Comparison of ENCODE assay signal across 8 mouse cellular contexts in the genomic region with DNA sequence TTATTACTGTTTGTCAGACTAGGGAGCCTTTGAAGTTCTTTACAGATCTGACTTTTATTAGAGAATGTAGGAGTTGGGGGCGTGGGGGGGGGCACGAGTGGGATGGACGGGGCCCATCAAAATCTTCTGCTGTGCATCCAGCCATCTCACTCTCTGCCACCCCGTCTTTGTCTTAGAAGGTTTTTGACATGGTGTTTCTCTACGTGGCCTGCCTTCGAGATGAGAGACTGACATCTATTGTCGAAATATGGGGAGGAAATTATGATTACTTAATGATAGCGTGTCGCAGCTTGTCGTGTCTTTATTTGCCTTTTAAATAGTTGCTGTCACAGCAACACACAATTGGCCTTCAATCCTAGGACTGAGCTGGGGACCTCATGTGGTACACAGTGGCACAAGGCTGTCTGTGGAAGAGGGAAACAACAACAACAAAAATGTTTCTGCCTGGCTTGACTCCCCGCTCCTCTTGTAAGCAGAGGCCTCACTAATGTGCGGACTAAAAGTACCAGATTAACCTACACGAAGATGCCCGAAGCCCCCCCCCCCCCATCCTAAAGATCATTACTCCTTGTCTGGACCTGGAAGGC. TPM values are rescaled to one million over a fixed set of nuclear protein-coding genes. Genes with fewer than 3 reads are reported as not detected.
DNase-seq lines count a peak whose midpoint lies in the region; ATAC-seq and TF ChIP-seq lines count a peak whose summit lies in the region.

No protein-coding gene starts in this region.

- peak overlapping the region; percentile 65 for H3K9ac ChIP-seq in heart, embryonic 14.5 days (ENCODE audit: low read length)
- peak overlapping the region; percentile 44 for H3K9ac ChIP-seq in embryonic facial prominence, embryonic 11.5 days (replicated peaks; ENCODE audit: low read length)
- peak overlapping the region; percentile 40; the same call in 1 of the 2 replicates for H3K9ac ChIP-seq in hindbrain, embryonic 11.5 days (ENCODE audit: low read depth, low read length)
- H3K9ac ChIP-seq in liver, postnatal 0 days (replicated peaks) = no peak overlapping the region

- H3K27ac ChIP-seq in heart, embryonic 14.5 days (replicated peaks in 1 of 2; ENCODE audit: control insufficient read depth in 1 of 2, insufficient read depth in 1 of 2, low read depth in 2 of 2, low read length in 2 of 2) = peak overlapping the region; percentile 88 to 91
- peak overlapping the region; percentile 93 for H3K27ac ChIP-seq in embryonic facial prominence, embryonic 11.5 days (replicated peaks; ENCODE audit: low read depth, low read length)
- peak overlapping the region; percentile 63 for H3K27ac ChIP-seq in hindbrain, embryonic 11.5 days (ENCODE audit: low read depth, low read length)
- H3K27ac ChIP-seq in liver, postnatal 0 days (ENCODE audit: low read depth) = peak overlapping the region; percentile 68

- DNase-seq in heart, postnatal 14 days = no peak
- no peak for DNase-seq in embryonic facial prominence, embryonic 11.5 days (ENCODE audit: low spot score)
- peak; percentile 27 for DNase-seq in hindbrain, embryonic 11.5 days (ENCODE audit: low spot score)
- no peak for DNase-seq in liver, postnatal 0 days
- DNase-seq in cerebellum, adult 18-20 months = no peak
- DNase-seq in right cerebral cortex, postnatal 36 days (ENCODE audit: low spot score in 2 of 2) = no peak
- no peak for DNase-seq in MN1 (ENCODE audit: low spot score)

- no peak for TF ChIP-seq CTCF in liver, postnatal 0 days (IDR thresholded peaks at IDR 0.05; ENCODE audit: low read depth)

- H3K4me2 ChIP-seq in heart, embryonic 14.5 days (ENCODE audit: low read length) = peak overlapping the region; percentile 61
- H3K4me2 ChIP-seq in embryonic facial prominence, embryonic 11.5 days (ENCODE audit: low read depth, low read length) = no peak overlapping the region
- H3K4me2 ChIP-seq in hindbrain, embryonic 11.5 days (replicated peaks; ENCODE audit: low read depth, low read length) = peak overlapping the region; percentile 42; the same call in 1 of the 2 replicates
- peak overlapping the region; percentile 61 for H3K4me2 ChIP-seq in liver, postnatal 0 days (ENCODE audit: low read depth, low read length)

- peak overlapping the region in 1 of 2 experiments; percentile 28; a peak in 2 of 4 replicates for H3K4me3 ChIP-seq in heart, embryonic 14.5 days (ENCODE audit: control insufficient read depth in 1 of 2, insufficient read depth in 1 of 2, low read depth in 1 of 2, low read length in 2 of 2)
- H3K4me3 ChIP-seq in embryonic facial prominence, embryonic 11.5 days (ENCODE audit: low read depth, low read length) = no peak overlapping the region
- no peak overlapping the region for H3K4me3 ChIP-seq in hindbrain, embryonic 11.5 days (ENCODE audit: low read depth, low read length)
- no peak overlapping the region for H3K4me3 ChIP-seq in liver, postnatal 0 days (ENCODE audit: low read depth, low read length)

- no peaks in the 10 kb centered on the region for H3K36me3 ChIP-seq in heart, embryonic 14.5 days (ENCODE audit: control insufficient read depth, insufficient read depth, low read length)
- no peaks in the 10 kb centered on the region for H3K36me3 ChIP-seq in embryonic facial prominence, embryonic 11.5 days (replicated peaks; ENCODE audit: control insufficient read depth, insufficient read depth, low read depth, low read length)
- no peaks in the 10 kb centered on the region for H3K36me3 ChIP-seq in hindbrain, embryonic 11.5 days (ENCODE audit: control insufficient read depth, insufficient read depth, low read length)
- H3K36me3 ChIP-seq in liver, postnatal 0 days (replicated peaks; ENCODE audit: insufficient read depth, low read length) = no peaks in the 10 kb centered on the region

- no peaks in the 10 kb centered on the region for H3K9me3 ChIP-seq in heart, embryonic 14.5 days (ENCODE audit: control insufficient read depth, low read length)
- no peaks in the 10 kb centered on the region for H3K9me3 ChIP-seq in embryonic facial prominence, embryonic 11.5 days (replicated peaks; ENCODE audit: control insufficient read depth, low read length)
- H3K9me3 ChIP-seq in hindbrain, embryonic 11.5 days (ENCODE audit: control insufficient read depth, low read length) = no peaks in the 10 kb centered on the region
- H3K9me3 ChIP-seq in liver, postnatal 0 days (ENCODE audit: low read length) = no peaks in the 10 kb centered on the region

- WGBS in heart, embryonic 14.5 days = 45% methylated on average over 14 of the region's 14 CpGs
- 25% methylated on average over 14 of the region's 14 CpGs for WGBS in embryonic facial prominence, embryonic 11.5 days
- 45% methylated on average over 14 of the region's 14 CpGs for WGBS in hindbrain, embryonic 11.5 days
- 45% methylated on average over 14 of the region's 14 CpGs for WGBS in liver, postnatal 0 days (ENCODE audit: insufficient replicate concordance)

- peaks cover 15% of the 10 kb centered on the region in 2 experiments for H3K4me1 ChIP-seq in heart, embryonic 14.5 days (ENCODE audit: control insufficient read depth in 2 of 2, insufficient read depth in 2 of 2, low read length in 2 of 2)
- peaks cover 12% of the 10 kb centered on the region for H3K4me1 ChIP-seq in embryonic facial prominence, embryonic 11.5 days (ENCODE audit: control insufficient read depth, insufficient read depth, low read length)
- H3K4me1 ChIP-seq in hindbrain, embryonic 11.5 days (replicated peaks; ENCODE audit: control insufficient read depth, insufficient read depth, low read length) = peaks cover 5% of the 10 kb centered on the region
- no peaks in the 10 kb centered on the region; the same call in 1 of the 2 replicates for H3K4me1 ChIP-seq in liver, postnatal 0 days (ENCODE audit: insufficient read depth)

- ATAC-seq in heart, embryonic 14.5 days (ENCODE audit: insufficient number of reproducible peaks, insufficient read depth, low FRiP score, low read depth) = no peak
- ATAC-seq in embryonic facial prominence, embryonic 11.5 days (replicated peaks; ENCODE audit: insufficient number of reproducible peaks, low FRiP score, low TSS enrichment, low read depth) = no peak
- ATAC-seq in hindbrain, embryonic 11.5 days (ENCODE audit: low FRiP score) = peak; percentile 30; the same call in 1 of the 2 replicates
- no peak for ATAC-seq in liver, postnatal 0 days

- TF ChIP-seq EP300 in liver, postnatal 0 days (IDR thresholded peaks at IDR 0.05; ENCODE audit: low read depth) = no peak

- intact Hi-C loops in heart, postnatal 14 days (cut with DNase I) = no loop called here

- H3K27me3 ChIP-seq in heart, embryonic 14.5 days (ENCODE audit: control insufficient read depth, insufficient read depth, low read length) = no peaks in the 10 kb centered on the region
- H3K27me3 ChIP-seq in embryonic facial prominence, embryonic 11.5 days (ENCODE audit: control insufficient read depth, insufficient read depth, low read length) = no peaks in the 10 kb centered on the region
- H3K27me3 ChIP-seq in hindbrain, embryonic 11.5 days (ENCODE audit: control insufficient read depth, insufficient read depth, low read length) = no peaks in the 10 kb centered on the region
- H3K27me3 ChIP-seq in liver, postnatal 0 days (ENCODE audit: insufficient read depth, low read length) = no peaks in the 10 kb centered on the region

RNA-seq across cellular contexts. Expression of gene Ubash3b, which starts 51.5 kb away (rescaled TPM):
- polyA plus RNA-seq in heart, embryonic 14.5 days (2014; fragmentation: Nextera tagmentation; extraction: Ambion mirVana) = 9.6 and 10.4 TPM in 2 replicates
- total RNA-seq in heart, postnatal 14 days (2021) = 1 to 10 TPM; 1.7 to 1.8 TPM
- 12.1 and 12.5 TPM in 2 replicates for polyA plus RNA-seq in embryonic facial prominence, embryonic 11.5 days (2014; fragmentation: Nextera tagmentation; extraction: Ambion mirVana)
- 12.0 and 13.7 TPM in 2 replicates for polyA plus RNA-seq in hindbrain, embryonic 11.5 days (2014; fragmentation: Nextera tagmentation; extraction: Ambion mirVana)
- polyA plus RNA-seq in liver, postnatal 0 days (2015; fragmentation: Nextera tagmentation; extraction: Ambion mirVana) = 6.6 TPM in 2 replicates
